Mouse (Mus musculus): ENCODE measurements around the gene Sipa1l1. TPM values are rescaled to one million over a fixed set of nuclear protein-coding genes. Genes with fewer than 3 reads are reported as not detected.
A peak's percentile ranks its signal among the peaks of the same experiment; 100 is the strongest.

Sipa1l1 gene
- polyA plus RNA-seq, 1 experiment from 2014 or later, result 34.8 TPM

DNA sequence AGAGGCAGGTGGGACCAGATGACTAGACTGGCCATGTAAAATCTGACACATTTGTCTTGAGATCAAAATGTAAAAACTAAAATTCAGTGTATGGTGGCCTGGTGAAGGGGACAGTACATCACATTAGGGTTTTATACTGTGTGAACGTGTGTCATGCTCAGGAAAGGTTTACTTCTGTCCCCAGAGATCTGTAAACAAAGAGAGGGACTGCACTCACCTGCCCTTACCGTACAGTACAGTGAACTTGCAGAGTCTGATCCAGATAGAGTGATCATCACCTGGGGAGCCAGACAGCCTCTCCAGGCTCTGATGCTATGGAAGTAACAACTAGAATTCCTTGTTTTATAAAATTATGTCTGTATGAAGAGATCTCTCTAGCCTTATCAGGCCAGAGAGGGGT, 184.5 kb downstream of the Sipa1l1 start:
- Histone ChIP-seq H3K27me3 (no peaks in the 10 kb centered on the region), H3K4me1 (peaks cover 19% of the 10 kb centered on the region), H3K9ac (no peak overlapping the region), H3K9me3 (no peaks in the 10 kb centered on the region), H3K27ac (no peak overlapping the region), H3K4me3 (no peak overlapping the region), H3K36me3 (peaks cover 14% of the 10 kb centered on the region), H3K4me2 (no peak overlapping the region)
- ATAC-seq (ENCODE audit: insufficient number of reproducible peaks, insufficient read depth, low FRiP score, low TSS enrichment, low read depth), result no peak
- 79% methylated on average over 2 of the region's 2 CpGs for WGBS

DNA sequence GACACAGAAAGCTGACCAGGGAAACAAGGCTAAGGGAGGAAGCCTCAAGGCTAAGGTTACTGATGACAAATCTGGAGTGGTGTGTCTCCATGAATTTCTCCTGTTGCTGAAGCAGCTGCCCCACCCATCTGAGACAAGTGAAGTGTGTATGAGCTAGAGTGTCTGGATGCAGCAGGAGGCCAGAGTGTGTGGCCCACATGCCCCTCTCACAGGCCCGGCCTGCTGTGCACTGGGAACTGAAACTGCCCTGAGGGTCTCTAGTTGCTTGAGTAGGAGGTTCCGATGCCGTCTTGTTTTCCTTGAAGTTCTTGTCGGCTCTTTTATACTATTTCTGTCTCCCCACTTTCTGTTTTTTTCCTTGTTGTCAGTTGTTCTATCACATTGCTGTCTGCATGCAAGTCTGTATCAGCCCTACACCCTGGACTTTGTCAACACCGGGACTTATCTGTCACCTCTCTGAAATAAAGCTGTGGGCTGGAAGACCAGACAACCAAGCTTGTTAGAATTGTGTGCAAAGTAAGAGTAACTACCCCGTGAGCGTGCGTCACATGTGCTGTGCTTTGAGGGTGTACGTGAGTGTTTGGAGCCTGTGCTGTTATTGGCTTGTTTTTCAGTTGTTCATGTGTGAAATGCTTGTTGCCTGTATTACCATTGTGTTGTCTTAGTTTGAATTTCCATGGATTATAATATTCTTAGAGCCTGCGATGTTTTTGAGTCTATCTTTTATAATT, 186.5 kb downstream of the Sipa1l1 start:
- H3K36me3 ChIP-seq, result peaks cover 18% of the 10 kb centered on the region
- no peak overlapping the region for H3K4me2 ChIP-seq
- H3K4me1 ChIP-seq, result peaks cover 13% of the 10 kb centered on the region
- no peaks in the 10 kb centered on the region for H3K9me3 ChIP-seq
- peak overlapping the region; percentile 16; the same call in 1 of the 2 replicates for H3K9ac ChIP-seq
- ATAC-seq (ENCODE audit: insufficient number of reproducible peaks, insufficient read depth, low FRiP score, low TSS enrichment, low read depth), result no peak
- H3K27ac ChIP-seq, result no peak overlapping the region; the same call in 1 of the 2 replicates
- H3K4me3 ChIP-seq, result no peak overlapping the region
- 55% methylated on average over 10 of the region's 10 CpGs for WGBS
- H3K27me3 ChIP-seq, result no peaks in the 10 kb centered on the region

DNA sequence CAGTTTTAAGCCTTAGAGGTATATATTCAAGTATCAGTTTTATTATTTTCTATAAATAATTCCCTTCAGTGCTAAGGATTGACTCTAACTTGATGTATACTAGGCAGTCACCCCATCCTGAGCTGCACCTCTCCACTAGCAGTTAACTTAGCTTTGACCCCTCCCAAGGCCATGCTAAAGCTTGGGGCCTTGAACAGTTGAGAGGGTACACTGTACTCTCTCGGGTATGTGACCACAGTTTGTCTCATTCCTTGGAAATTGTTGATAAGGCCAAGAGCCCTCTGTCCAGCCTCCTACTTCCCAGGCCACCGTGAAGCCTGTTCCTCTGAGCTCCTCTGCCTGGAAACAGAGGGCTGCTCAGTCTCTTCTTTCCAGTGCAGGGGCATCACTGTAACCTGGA, 187.4 kb downstream of the Sipa1l1 start:
- no peak overlapping the region for H3K27ac ChIP-seq
- H3K4me1 ChIP-seq, result peaks cover 13% of the 10 kb centered on the region
- no peak overlapping the region for H3K9ac ChIP-seq
- no peak overlapping the region for H3K4me3 ChIP-seq
- no peak overlapping the region for H3K4me2 ChIP-seq
- H3K36me3 ChIP-seq, result peaks cover 18% of the 10 kb centered on the region
- WGBS, result 79% methylated on average over 2 of the region's 2 CpGs
- ATAC-seq (ENCODE audit: insufficient number of reproducible peaks, insufficient read depth, low FRiP score, low TSS enrichment, low read depth), result no peak
- H3K9me3 ChIP-seq, result no peaks in the 10 kb centered on the region
- H3K27me3 ChIP-seq, result no peaks in the 10 kb centered on the region

DNA sequence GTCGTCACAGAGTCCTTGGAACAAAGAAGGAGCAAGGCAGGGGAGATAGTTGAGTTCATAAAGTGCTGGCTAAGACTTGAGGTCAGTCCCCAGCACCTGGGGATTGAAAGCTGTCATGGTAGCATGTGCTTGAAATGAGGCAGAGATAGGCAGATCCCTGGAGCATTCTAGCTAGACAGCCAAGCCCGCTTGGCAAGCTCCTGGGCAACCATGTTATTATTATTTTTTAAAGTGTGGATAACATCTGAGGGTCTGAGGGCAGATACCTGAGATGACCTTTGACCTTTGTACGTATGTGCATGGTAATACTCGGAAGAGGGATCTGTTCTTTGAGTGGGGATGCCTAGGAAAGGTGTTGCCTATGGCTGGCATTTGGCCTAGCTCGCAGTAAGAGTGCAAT, 188.3 kb downstream of the Sipa1l1 start:
- WGBS, result 81% methylated on average over 5 of the region's 5 CpGs
- peaks cover 18% of the 10 kb centered on the region for H3K36me3 ChIP-seq
- H3K4me3 ChIP-seq, result no peak overlapping the region
- H3K27ac ChIP-seq, result no peak overlapping the region
- no peaks in the 10 kb centered on the region for H3K27me3 ChIP-seq
- ATAC-seq (ENCODE audit: insufficient number of reproducible peaks, insufficient read depth, low FRiP score, low TSS enrichment, low read depth), result no peak
- H3K9me3 ChIP-seq, result no peaks in the 10 kb centered on the region
- H3K9ac ChIP-seq, result no peak overlapping the region
- no peak overlapping the region for H3K4me2 ChIP-seq
- peaks cover 13% of the 10 kb centered on the region for H3K4me1 ChIP-seq

DNA sequence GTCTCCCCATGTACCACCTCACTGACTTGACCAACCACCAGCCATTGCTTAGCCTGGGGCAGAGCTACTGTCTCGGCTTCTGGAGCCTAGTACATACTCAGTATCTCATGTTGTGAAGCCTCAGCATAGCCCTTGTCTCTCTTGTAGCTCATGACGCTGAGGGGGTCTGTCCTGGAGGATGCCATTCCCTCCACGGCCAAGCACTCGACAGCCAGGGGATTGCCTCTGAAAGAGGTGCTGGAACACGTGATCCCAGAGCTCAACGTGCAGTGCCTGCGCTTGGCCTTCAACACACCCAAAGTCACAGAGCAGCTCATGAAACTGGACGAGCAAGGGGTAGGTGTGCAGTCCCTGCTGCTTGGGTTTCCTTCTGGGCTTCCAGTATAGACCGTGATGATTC, 193.7 kb downstream of the Sipa1l1 start:
- no peaks in the 10 kb centered on the region for H3K27me3 ChIP-seq
- no peak for ATAC-seq (ENCODE audit: insufficient number of reproducible peaks, insufficient read depth, low FRiP score, low TSS enrichment, low read depth)
- H3K4me1 ChIP-seq, result no peaks in the 10 kb centered on the region
- no peak overlapping the region for H3K9ac ChIP-seq
- 90% methylated on average over 9 of the region's 9 CpGs for WGBS
- H3K9me3 ChIP-seq, result no peaks in the 10 kb centered on the region
- no peak overlapping the region for H3K4me3 ChIP-seq
- no peak overlapping the region for H3K27ac ChIP-seq
- peaks cover 19% of the 10 kb centered on the region for H3K36me3 ChIP-seq
- no peak overlapping the region for H3K4me2 ChIP-seq

DNA sequence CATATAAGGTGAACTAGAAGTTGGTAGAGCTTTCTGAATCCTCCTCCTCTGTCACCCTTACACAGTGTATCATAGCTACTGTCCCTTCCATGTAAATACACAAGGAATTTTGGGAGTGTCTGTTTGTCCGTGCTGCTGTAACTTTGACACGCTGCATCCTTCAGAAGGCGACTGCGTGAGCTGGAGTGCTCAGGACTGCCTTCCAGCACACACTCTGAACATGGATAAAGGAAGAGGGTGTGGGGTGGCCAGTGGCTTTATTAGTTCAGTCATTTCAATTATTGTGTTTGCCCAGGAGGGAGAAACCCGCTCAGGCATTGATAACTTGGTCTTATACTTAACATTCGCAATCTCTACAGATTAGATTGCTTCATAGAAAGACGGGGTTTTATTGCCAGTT, 195.1 kb downstream of the Sipa1l1 start:
- peaks cover 8% of the 10 kb centered on the region; the same call in 1 of the 2 replicates for H3K36me3 ChIP-seq
- no peak overlapping the region for H3K4me2 ChIP-seq
- H3K4me3 ChIP-seq, result no peak overlapping the region
- ATAC-seq (ENCODE audit: insufficient number of reproducible peaks, insufficient read depth, low FRiP score, low TSS enrichment, low read depth), result no peak
- peaks cover 1% of the 10 kb centered on the region; the same call in 1 of the 2 replicates for H3K4me1 ChIP-seq
- H3K9me3 ChIP-seq, result no peaks in the 10 kb centered on the region
- no peak overlapping the region for H3K27ac ChIP-seq
- H3K9ac ChIP-seq, result no peak overlapping the region
- WGBS, result 92% methylated on average over 7 of the region's 7 CpGs
- H3K27me3 ChIP-seq, result no peaks in the 10 kb centered on the region

DNA sequence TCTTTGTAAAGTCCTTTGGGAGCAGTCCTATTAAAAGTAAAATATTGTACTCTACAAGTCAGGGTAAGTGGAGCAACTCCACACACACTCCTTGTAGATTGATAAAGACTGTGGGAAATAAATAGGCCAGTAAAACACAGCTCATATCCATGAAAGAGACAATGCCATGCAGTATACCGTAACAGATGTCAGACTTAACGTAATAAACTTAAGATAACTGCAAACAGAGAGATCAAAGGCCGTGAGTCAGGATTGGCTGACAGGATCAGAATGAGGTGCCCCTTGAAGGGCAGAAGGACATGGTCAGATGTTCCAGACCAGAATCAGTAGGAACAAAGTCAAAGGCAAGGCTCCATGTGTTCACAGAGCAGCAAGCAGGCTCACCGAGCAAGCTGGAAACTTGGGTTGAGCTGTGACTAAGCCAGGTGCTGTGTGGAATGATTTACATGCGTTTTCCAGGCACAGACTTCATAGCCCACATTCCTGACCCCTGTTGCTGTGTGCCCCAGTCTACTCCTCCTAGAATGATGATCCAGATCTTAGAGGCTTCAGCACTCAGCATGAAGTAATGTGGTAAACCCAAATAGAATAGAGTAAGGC, 196.3 kb downstream of the Sipa1l1 start:
- H3K4me3 ChIP-seq, result no peak overlapping the region
- WGBS, result 62% methylated on average over 5 of the region's 5 CpGs
- no peak for ATAC-seq (ENCODE audit: insufficient number of reproducible peaks, insufficient read depth, low FRiP score, low TSS enrichment, low read depth)
- no peak overlapping the region for H3K4me2 ChIP-seq
- H3K27ac ChIP-seq, result no peak overlapping the region
- H3K9ac ChIP-seq, result no peak overlapping the region
- peaks cover 8% of the 10 kb centered on the region; the same call in 1 of the 2 replicates for H3K36me3 ChIP-seq
- H3K27me3 ChIP-seq, result no peaks in the 10 kb centered on the region
- peaks cover 8% of the 10 kb centered on the region; the same call in 1 of the 2 replicates for H3K4me1 ChIP-seq
- no peaks in the 10 kb centered on the region for H3K9me3 ChIP-seq

DNA sequence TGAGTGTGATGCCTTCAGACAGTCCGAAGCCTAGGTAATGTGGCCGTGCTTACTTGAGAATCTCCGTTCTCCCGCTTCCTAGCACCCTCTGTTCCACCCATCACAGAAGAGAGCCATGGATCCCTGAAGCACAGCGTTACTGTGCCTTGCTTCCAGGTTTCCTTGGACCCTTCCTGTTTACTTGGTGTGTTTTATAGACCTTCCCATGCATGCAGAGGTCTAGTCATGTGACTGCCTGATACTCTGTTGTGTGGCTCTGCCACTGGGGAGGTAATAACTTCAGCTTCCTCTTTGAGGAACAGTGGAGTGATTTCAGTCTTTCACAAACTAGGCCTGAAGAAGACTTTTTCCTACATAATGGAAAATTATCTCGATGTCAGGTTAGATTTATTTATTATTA, 197.6 kb downstream of the Sipa1l1 start:
- no peak for ATAC-seq (ENCODE audit: insufficient number of reproducible peaks, insufficient read depth, low FRiP score, low TSS enrichment, low read depth)
- no peak overlapping the region for H3K4me2 ChIP-seq
- H3K27ac ChIP-seq, result no peak overlapping the region
- no peaks in the 10 kb centered on the region for H3K27me3 ChIP-seq
- 93% methylated on average over 6 of the region's 6 CpGs for WGBS
- no peaks in the 10 kb centered on the region for H3K9me3 ChIP-seq
- no peak overlapping the region for H3K9ac ChIP-seq
- H3K4me1 ChIP-seq, result peaks cover 15% of the 10 kb centered on the region; the same call in 1 of the 2 replicates
- H3K36me3 ChIP-seq, result peaks cover 8% of the 10 kb centered on the region; the same call in 1 of the 2 replicates
- no peak overlapping the region for H3K4me3 ChIP-seq

DNA sequence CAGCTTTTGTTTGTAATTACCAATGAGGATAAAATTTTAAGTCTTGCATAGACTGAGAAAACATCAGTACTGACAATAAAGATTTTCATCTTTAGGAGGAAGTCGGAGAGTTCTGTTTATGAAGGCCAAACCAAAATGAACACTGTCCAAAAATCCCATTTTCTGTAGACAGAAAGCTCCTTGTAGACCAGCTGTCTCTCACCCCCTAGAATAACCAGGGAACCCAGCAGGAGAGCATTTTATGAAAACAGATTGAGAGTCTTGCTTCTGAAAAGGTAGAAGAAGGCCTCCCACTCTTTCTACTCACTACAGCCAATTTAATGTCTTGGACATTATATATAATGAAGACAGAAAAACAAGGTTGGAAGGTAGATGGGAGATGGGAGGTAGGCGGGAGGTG, 198.2 kb downstream of the Sipa1l1 start:
- Histone ChIP-seq H3K27me3 (no peaks in the 10 kb centered on the region), H3K27ac (no peak overlapping the region), H3K36me3 (peaks cover 10% of the 10 kb centered on the region), H3K4me3 (no peak overlapping the region), H3K4me2 (no peak overlapping the region), H3K4me1 (peaks cover 15% of the 10 kb centered on the region; the same call in 1 of the 2 replicates), H3K9me3 (no peaks in the 10 kb centered on the region), H3K9ac (no peak overlapping the region)
- no peak for ATAC-seq (ENCODE audit: insufficient number of reproducible peaks, insufficient read depth, low FRiP score, low TSS enrichment, low read depth)
- 94% methylated on average over 2 of the region's 2 CpGs for WGBS

DNA sequence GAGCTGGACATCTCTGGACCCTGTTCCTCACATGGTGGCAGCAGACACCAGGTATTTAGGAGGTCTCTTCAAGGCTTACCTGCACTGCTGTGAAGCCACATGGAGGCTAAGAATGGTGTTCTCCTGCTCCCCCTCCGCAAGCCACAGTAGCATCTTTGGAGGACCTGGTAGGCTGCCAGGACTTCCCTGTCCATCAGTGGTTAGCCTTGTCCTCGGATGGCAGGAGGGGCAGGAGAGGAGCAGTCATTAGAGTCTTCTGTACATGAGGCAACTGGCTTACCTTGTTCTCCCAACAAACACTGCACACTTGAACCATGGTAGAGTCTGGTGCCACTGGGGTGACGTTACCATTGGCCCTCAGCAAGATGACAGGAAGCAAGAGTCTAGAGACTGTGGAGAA, 198.9 kb downstream of the Sipa1l1 start:
- Histone ChIP-seq H3K36me3 (peaks cover 8% of the 10 kb centered on the region), H3K4me2 (no peak overlapping the region), H3K4me1 (peaks cover 15% of the 10 kb centered on the region; the same call in 1 of the 2 replicates), H3K4me3 (no peak overlapping the region), H3K27me3 (no peaks in the 10 kb centered on the region), H3K9me3 (no peaks in the 10 kb centered on the region), H3K9ac (no peak overlapping the region), H3K27ac (no peak overlapping the region)
- WGBS, result 92% methylated on average over 3 of the region's 3 CpGs
- no peak for ATAC-seq (ENCODE audit: insufficient number of reproducible peaks, insufficient read depth, low FRiP score, low TSS enrichment, low read depth)

DNA sequence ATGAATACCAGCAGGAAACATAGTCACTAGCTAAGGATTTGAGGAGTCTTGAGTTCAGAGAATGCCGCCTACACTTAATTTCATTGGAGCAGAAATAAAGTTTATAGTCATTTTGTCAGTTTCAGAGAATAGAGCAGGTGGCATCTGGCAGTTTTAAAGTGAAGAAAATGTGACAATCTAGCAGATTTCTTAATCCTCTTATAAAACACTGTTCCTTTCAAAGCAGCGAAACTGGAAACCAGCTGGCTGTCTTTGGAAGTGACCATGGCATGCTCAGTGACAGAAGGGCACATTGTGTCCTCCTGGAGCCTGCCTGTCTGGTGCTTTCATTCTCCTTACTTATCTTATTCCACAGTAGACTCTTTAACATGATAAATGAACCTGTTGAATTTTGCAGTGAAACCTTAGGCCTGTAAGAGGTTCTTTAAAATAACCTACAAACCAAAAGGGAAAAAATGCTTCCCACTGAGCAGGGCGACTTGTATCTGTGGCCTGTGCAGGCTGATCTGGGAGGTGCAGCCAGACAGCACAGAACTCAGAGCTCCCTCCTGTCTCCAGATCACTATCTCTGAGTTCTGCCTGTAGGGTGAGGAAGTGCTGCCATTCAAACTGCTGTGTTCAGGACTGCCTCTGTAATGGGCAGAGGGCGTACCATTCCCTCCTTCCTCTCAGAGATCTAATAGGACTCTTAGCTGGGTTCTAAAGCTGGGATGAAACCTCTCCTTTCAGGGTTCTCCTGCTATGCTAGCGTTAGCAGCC, 200.5 kb downstream of the Sipa1l1 start:
- H3K4me1 ChIP-seq, result peaks cover 28% of the 10 kb centered on the region
- no peak for ATAC-seq (ENCODE audit: insufficient number of reproducible peaks, insufficient read depth, low FRiP score, low TSS enrichment, low read depth)
- 59% methylated on average over 5 of the region's 5 CpGs for WGBS

More for the DNA sequence above, 200.5 kb downstream of the Sipa1l1 start:
- no peak overlapping the region for H3K9ac ChIP-seq
- H3K27me3 ChIP-seq, result no peaks in the 10 kb centered on the region
- H3K4me3 ChIP-seq, result no peak overlapping the region
- no peak overlapping the region for H3K4me2 ChIP-seq
- no peaks in the 10 kb centered on the region for H3K9me3 ChIP-seq
- peak overlapping the region; percentile 3; the same call in 1 of the 2 replicates for H3K27ac ChIP-seq
- H3K36me3 ChIP-seq, result peaks cover 7% of the 10 kb centered on the region
